Mouse (Mus musculus) testis, adult 2 months (tissue): ENCODE data around the gene Mri1.

ENCODE experiments used
- CTCF ChIP-seq: fragments of 200-500 bp; IDR thresholded peaks from 2 replicates; pipeline ENCODE4 v1.5.1; 2012; ENCODE audit warnings: low read depth, mild to moderate bottlenecking, inconsistent platforms, low read length, moderate library complexity; ENCODE audit not compliant: control insufficient read depth, insufficient read depth, insufficient replicate concordance
- POLR2A ChIP-seq: fragments of 200-500 bp; IDR thresholded peaks from 2 replicates; pipeline ENCODE4 v1.6.1; 2012; ENCODE audit warnings: low read depth, mild to moderate bottlenecking, inconsistent platforms, low read length, moderate library complexity; ENCODE audit not compliant: control insufficient read depth

DNA sequence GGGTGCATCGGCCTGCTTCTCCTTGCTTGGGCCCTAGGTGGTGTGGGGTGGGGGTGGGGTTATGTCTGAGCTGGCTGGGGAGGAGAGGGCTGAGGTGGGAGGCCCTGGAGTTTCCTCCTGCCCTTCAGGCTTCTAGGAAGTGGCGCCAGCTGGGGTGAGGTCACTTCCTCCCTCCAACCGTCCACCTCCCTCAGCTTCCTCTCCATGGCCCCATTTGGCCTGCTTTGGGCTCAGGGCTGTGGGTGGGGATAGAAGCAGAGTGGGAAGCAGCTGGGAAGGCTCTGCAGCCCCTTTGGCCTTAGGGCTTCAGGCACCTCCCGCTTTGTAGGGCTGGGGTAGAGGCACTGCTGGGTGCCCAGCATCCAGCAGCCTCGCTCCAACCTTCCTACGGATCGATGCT, 49.3 kb downstream of the Mri1 start:
- no peak for TF ChIP-seq CTCF
- TF ChIP-seq POLR2A = no peak
